Mouse (Mus musculus): ENCODE data around the gene Ip6k1.

Ip6k1 gene

GRCm38 (mm10) chr9:108001922-108002770 is at the start of gene Ip6k1:
TSS of gene Ip6k1 (plus strand) at chr9:108002501.
- peak; percentile 100 for DNase-seq (ENCODE audit: low spot score)

- DNase-seq (ENCODE audit: low spot score): no peak
Observed at GRCm38 (mm10) chr9:107955613-107956289, 46.5 kb upstream of the Ip6k1 start.

DNA sequence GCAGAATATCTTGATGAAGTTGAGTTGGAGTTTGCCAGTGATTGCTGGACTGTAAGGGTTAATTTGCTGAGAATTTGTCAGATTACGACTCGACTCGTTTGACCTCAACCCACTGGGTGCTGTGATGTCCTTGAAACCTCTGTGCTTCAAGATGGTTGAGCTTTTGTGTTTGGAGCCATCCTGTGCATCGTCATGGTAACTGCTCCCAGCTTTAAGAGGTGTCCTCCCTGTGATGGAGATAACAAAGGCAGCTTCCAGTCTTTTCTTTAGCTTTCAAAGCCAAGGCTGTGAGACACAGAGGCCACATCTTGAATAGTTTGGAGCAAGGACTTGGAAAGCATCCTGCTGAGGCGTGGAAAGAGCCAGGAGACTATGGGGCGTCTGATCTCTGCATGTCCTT is 45.2 kb upstream of the Ip6k1 start:
- DNase-seq (ENCODE audit: low spot score): no peak

DNA sequence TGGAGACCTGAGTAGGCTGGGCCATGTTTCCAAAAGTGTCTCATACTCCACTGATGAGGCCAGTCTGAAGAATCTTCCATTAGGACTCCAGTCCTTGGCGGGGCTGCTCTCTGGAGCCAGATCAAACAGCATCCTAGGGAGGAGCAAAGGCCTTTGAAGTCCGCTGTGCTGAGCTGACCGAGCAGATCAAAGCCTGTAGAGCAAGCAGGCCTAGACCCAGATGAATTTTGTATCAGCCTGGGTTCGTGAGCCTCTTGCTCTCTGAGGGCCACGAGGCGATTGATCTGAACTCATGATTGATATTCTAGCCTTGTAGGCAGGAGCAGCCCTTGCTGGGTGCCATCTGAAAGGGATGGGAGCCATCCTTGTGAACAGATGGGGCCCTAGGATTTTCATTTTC is 42.4 kb upstream of the Ip6k1 start:
- no peak for DNase-seq (ENCODE audit: low spot score)

DNA sequence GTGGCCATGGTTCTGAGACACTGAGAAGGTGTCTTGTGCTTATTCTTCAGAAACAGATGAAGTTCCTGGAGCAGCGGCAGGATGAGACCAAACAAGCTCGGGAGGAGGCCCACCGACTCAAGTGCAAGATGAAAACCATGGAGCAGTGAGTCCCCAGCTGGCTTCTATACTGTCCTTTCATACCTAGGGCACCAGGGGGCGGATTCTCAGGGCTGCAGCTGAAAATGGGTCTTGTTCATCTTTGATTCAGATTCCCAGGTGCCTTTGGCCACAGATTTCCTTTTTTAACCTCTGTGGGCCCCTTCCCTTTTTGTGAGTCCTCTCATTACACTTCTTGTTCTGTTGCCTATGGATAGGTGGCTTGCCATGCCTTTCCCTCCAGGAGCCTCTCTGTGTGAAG is 41.4 kb upstream of the Ip6k1 start:
- DNase-seq (ENCODE audit: low spot score): no peak

- DNase-seq (ENCODE audit: low spot score): no peak
Observed at GRCm38 (mm10) chr9:107961351-107961762, 40.9 kb upstream of the Ip6k1 start.

GRCm38 (mm10) chr9:107961881-107962280 is 40.4 kb upstream of the Ip6k1 start:
- DNase-seq (ENCODE audit: low spot score): no peak

- DNase-seq (ENCODE audit: low spot score): no peak
Observed at GRCm38 (mm10) chr9:107962916-107963315, 39.4 kb upstream of the Ip6k1 start.

GRCm38 (mm10) chr9:107963700-107964099 is 38.6 kb upstream of the Ip6k1 start:
- DNase-seq (ENCODE audit: low spot score): peak; percentile 44

GRCm38 (mm10) chr9:107964681-107965080 is 37.6 kb upstream of the Ip6k1 start:
- DNase-seq (ENCODE audit: low spot score): no peak

- no peak for DNase-seq (ENCODE audit: low spot score)
Observed at GRCm38 (mm10) chr9:107966676-107967075, 35.6 kb upstream of the Ip6k1 start.

DNA sequence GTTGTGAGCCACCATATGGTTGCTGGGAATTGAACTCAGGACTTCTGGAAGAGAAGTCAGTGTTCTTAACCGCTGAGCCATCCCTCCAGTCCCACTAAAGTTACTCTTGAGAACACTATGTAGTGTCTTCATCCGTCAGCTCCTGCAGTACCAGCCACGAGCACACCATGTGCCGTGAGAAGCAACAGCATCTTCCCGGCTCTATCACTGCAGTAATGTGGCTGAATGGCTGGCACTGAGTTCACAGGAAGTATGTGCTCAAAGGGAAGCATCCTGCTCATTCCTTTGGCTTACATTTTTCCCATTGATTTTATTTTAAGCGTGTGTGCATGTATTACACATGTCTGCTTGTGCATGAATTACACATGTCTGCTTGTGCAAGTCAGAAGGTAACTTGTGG is 34.9 kb upstream of the Ip6k1 start:
- DNase-seq (ENCODE audit: low spot score): no peak

DNA sequence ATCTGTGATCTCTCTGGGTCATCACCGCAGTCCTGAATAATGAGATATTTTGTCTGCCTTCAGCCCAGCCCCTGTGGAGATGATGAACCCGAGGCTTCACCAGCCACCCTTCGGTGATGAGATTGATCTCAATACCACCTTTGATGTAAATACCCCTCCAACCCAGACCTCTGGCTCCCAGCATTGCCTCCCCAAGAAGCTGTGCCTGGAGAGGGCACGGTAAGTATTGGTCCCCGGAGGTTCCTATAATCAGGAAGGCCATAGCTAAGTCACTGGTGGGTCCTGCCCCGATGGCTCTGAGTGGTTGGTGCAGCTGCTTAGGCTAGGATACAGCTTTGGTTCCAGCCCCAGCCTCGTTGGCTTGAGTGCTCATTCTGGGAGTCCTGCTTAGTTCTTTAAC is 33.8 kb upstream of the Ip6k1 start:
- DNase-seq (ENCODE audit: low spot score): no peak

- no peak for DNase-seq (ENCODE audit: low spot score)
Observed at GRCm38 (mm10) chr9:107970311-107970710, 32.0 kb upstream of the Ip6k1 start.

GRCm38 (mm10) chr9:107971690-107972541 is 30.4 kb upstream of the Ip6k1 start:
- DNase-seq (ENCODE audit: low spot score): no peak

DNA sequence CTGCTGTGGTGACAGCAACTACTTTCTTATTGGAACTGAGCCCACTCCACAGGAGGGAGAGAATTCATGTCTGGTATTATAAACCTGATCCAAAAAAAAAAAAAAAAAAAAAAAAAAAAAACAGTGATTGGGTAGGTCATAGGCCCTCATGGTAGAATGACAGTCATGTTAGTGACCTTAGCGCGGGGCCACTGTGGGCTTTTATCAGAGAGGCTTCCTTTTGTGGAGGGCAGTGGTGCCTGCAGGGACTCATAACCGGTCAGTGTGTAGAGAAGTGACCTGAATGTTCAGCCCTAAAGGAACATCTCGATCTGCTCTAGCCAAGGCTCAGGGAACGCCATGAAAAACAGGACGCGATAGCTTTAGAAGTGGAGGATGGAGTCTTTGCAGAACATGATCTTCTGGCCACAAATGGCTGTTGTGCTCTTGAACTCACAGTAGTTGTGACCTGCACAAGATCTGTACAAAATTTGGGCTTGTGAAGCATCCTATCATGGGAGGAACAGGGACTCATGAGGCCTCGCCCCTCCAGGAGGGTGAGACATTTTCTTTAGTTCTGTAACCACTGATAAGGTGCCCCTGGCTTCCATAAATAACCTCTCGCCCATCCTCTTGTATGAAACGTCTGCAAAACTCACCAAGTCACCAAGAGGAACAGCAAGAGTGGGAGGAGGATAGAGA is 27.7 kb upstream of the Ip6k1 start:
- DNase-seq (ENCODE audit: low spot score): no peak

DNA sequence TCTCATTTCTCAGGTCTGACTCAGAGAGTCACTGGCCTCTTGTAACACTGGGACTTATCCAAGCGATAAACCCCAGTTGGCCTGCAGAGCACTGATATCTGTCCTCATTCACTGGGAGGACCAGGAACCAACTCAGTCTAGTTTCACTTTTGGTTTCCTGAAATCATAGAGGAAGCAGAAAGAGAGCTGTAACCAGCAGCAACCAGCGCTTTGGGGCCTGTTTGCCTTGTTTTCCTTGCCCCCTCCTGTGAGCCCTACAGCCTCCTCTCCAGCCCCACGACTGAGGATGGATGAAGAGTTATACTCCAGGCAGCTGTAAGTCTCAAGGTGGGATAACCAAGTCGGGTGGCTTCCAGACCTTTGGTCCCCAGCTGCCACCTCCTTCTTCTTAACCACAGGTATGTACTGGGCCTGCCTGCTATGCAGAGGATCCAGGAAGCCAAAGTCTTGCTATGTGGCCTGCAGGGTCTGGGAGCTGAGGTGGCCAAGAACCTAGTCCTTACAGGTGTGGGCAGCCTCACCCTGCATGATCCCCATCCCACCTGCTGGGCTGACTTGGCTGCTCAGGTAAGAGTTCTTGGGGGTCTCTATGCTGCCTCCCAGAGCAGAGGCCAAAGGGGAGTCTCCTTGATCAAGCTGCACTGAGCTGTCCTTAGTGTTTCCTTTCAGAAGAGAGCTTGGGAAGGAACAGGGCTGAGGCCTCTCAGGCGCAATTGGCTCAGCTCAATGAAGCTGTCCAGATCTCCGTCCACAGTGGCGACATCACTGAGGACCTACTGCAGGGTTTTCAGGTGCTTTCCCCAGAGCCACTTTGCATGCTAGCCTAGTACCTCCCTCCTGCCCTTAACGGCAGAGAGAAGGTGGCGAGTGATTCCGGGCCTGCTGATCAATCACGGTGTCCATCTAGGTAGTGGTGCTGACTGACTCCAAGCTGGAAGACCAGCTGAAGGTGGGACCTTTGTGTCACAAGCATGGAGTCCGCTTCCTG is 26.6 kb upstream of the Ip6k1 start, which contains the start of gene Uba7:
TSS of gene Uba7 (plus strand) at position 107 of the 988 bp plus-strand sequence.
- DNase-seq (ENCODE audit: low spot score): peak; percentile 24

GRCm38 (mm10) chr9:107978815-107979214 is 23.5 kb upstream of the Ip6k1 start:
- DNase-seq (ENCODE audit: low spot score): no peak

- no peak for DNase-seq (ENCODE audit: low spot score)
Observed at GRCm38 (mm10) chr9:107981684-107982605, 20.4 kb upstream of the Ip6k1 start.
